Mouse (Mus musculus): ENCODE results near the gene Gss.

The Gss gene

DNA sequence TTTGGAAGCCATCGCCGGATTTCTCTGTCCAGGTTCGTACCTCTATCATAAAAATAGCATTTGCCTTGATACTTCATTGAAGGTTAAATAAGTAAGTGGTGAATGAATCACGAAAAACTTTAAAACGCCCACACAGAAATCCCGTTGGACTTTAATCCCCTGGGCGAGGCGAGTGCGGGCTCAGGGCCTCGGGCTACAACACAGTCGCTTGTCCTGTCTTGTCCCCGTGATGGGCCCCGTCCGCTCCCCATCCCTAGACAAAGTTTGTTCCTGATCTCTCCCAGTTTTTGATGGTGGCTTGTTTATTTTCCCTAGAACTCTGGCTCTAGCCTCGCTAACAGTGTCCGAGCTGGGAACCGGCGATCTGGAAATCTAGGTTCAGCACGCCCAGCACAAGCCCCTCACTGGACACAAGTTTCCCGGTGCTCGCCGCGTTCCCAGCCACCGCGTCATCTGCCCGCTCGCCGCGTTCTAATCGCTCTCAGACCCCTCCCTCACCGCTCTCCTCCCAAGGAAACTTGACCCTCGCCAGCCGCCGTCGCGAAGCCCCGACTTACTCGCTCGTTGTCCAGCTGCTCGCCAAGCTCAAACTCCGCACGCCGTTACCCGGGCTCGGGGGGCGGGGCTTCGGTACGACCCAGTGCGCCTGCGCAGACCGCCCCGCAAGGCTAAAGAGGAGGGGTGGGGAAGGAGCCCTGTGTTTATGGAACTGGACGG lies at the start of gene Gss:
Gene Gss, minus strand, starts transcription at position 674 of the 717 bp plus-strand sequence.
- peak; percentile 91 for DNase-seq (ENCODE audit: extremely low read depth, low read depth)

DNA sequence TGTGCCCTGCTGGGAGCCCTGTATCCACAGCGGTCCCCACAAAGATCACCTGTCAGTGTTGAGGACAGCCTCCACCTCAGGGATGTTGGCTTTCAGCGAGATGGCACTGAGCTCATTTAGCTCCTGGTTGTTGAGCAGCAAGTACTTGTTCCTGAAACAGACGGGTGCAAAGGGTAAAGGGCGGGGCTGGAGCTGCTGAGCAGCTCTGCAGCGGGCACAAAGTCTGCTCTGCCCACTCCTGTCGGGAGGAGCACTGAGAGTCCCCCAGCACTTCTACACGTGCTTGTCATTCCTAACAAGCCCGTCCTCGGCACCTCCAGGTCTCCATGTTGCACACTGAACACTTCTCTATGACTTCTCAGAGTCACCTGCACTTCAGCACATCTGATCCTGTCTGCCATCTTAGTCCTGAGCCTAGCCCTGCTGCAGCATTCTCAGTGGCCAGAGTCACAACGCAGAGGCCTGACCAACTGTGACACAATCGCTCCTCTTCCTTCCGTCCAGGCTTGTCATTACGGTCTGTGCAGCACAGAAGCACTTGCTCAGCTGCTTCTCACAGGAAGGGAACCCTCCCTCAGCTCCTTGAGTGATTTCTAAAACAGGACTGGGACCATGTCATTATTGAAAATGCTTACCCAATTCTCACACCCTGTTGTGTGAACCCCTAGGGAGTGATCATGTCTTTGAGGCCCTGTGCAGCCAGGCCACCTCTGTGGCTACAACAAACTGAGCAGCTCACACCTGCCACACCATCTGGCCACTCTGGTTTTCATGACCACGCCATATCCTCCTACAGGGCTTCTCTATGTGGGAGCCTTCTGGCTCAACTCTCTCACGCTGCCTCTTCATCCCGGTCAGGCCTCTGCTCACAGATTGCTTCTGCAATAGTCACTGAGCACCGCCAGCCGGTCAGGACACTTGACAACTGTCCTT lies 49.2 kb upstream of the Gss start:
- no peak for DNase-seq (ENCODE audit: extremely low read depth, low read depth)

DNA sequence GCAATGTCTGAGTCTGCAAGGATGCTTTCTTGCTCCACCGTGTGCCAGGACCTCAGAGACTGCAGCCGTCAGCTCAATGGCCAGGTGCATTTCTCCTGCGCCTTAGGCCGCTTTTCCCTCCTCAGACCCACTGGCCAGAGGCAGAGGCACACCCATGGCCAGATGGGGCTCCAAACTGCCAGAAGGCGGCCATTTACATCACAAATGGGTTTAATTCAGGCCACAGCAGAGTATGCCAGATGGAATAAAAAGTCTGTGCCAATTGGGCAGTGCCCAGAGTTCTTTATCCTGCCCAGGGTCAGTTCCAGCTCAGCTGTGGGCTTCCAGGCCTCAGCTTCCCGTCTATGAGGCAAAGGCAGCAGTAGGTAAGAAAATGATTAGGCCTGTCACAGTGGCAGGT lies 48.0 kb upstream of the Gss start:
- DNase-seq (ENCODE audit: extremely low read depth, low read depth), result no peak

DNA sequence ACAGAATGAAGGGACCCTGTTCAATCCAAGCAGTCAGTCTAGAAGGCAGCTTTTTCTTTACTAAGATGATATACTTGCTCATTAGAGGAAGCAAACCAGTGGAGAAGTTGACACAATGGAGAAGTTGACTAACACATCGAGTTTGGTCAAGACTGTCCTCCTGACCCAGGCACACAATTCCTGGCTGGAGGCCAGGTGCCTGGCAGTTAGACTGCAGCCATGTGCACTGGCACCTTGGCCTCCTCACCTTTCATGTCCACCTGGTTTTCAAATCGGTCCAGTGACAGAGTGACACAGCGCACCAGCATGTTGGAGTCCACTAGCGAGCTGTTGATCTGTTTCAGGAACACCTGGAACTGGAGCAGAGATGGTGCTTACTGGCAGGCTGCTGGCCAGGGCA lies 44.8 kb upstream of the Gss start:
- no peak for DNase-seq (ENCODE audit: extremely low read depth, low read depth)

DNA sequence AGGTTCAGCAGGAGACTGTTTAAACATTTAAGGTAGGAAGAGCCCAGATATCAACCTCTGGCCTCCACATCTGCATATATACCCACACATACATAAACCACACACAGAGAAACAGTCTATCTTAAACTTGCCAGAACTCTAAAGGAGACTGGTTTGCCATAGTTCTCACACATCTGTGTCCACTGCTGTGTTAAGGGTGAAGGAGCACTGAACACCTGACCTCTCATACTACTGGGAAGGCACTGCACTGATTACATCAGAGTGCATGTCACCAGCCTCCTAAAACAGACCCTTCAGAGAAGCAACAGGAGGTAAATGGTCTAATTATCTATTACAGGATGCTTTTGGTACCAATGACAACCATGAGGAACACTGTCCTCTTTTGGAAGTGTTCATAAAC lies 44.3 kb upstream of the Gss start:
- DNase-seq (ENCODE audit: extremely low read depth, low read depth), result no peak

DNA sequence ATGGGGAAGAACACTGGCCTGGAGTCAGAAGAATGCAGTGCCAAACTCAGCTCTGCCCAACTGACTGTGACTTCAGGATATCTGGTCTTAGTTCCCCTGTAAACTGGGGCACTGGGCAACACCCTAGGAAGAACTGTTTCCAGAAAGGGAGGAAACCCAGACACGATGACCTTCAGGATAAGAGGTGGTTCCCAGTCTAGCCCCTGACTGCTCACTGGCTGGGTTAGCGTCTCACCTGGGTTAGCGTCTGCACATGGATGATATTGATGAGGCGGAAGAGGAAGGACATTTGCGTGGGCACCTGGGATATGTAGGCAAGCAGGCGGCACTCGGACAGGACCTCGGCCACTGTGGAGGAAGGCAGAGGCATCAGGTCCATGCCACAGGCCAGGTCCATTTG lies 43.4 kb upstream of the Gss start:
- no peak for DNase-seq (ENCODE audit: extremely low read depth, low read depth)

DNA sequence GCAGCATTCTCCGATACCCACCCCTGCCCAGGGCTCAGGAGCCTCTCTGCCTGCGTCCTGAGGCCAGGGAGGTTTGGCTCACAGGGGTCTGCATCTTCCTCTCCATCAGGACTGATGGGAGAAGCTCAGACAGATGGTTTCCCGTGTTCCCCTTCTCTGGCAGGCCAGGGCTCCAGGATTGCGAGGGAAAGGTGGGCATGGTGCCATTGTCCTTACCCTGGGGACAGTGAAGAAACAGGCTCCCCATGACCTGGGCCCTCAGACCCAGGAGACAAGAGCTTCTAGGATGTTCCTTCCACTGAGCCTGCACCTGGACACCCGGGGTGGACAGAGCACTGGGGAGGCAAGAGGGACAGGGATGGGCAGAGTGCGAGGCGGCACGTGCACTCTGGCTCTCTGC lies 42.0 kb upstream of the Gss start:
- DNase-seq (ENCODE audit: extremely low read depth, low read depth), result no peak

DNA sequence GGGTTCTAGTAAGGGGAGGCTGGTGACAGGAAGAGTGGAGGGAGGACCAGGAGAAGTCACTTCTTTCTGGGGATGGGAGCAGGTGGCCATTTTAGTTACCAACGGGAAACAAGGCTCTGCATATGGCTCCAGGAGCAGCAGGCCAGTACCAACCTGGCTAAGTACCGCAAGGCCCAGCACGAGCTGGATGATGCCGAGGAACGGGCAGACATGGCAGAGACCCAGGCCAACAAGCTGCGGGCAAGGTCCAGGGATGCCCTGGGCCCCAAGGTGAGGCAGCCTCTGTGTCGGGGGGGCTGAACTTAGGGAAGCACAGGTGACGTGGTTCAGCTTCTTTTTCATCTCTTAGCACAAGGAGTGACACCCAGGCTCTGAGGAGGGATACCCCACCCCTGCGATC lies 41.1 kb upstream of the Gss start:
- DNase-seq (ENCODE audit: extremely low read depth, low read depth), result no peak

DNA sequence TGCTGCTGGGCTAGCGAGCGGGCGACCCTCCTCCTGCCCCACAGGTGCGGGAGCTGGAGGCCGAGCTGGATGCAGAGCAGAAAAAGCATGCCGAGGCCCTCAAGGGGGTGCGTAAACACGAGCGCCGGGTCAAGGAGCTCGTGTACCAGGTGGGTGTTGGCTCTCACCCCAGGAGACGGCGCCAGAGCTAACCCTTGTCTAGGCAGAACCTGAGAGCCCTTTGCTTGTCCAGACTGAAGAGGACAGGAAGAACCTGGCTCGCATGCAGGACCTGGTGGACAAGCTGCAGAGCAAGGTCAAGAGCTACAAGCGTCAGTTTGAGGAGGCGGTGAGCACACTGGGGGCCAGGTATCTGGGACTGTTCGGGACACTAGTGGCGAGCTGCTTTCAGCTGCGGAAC lies 40.5 kb upstream of the Gss start:
- no peak for DNase-seq (ENCODE audit: extremely low read depth, low read depth)

DNA sequence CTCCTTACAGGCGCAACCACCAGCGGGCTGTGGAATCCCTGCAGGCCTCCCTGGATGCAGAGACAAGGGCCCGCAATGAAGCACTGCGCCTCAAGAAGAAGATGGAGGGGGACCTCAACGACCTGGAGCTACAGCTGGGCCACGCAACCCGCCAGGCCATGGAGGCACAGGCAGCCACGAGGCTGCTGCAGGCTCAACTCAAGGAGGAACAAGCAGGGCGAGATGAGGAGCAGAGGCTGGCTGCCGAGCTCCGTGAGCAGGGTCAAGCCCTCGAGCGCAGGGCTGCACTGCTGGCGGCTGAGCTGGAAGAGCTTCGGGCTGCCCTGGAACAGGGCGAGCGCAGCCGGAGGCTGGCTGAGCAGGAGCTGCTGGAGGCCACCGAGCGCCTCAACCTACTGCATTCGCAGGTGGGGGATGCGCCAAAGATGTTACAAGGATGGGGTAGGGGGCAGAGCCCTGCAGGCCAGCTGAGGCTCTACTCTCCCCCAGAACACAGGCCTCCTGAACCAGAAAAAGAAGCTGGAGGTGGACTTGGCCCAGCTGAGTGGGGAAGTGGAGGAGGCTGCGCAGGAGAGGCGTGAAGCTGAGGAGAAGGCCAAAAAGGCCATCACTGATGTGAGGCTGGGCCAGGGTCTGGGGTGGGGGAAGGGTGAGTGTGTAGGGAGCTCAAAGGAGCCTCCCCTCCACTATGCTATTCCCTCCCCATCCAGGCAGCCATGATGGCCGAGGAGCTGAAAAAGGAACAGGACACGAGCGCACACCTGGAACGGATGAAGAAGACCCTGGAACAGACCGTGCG lies 39.7 kb upstream of the Gss start:
- no peak for DNase-seq (ENCODE audit: extremely low read depth, low read depth)

DNA sequence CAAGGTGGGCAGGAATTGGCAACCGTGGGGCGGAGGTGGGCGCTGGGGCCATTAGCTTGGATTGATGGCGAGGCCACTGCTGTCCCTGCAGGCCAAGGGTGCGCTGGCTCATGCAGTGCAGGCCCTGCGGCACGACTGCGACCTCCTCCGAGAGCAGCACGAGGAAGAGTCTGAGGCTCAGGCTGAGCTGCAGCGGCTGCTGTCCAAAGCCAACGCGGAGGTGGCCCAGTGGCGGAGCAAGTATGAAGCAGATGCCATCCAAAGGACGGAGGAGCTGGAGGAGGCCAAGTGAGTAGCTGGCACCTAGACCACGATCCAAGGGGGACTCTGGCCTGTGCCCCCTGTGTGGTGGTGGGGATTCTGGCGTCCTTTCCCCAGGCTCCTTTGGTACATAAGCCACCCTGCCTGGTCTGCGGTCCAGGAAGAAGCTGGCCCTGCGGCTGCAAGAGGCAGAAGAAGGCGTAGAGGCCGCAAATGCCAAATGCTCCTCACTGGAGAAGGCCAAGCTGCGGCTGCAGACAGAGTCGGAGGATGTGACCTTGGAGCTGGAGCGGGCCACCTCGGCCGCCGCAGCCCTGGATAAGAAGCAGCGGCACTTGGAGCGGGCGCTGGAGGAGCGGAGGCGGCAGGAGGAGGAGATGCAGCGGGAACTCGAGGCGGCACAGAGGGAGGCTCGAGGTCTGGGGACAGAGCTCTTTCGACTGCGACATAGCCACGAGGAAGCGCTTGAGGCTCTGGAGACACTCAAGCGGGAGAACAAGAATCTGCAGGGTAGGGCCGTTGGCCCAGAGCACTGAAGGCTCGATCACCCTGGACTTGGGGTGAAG lies 38.2 kb upstream of the Gss start:
- DNase-seq (ENCODE audit: extremely low read depth, low read depth), result no peak

DNA sequence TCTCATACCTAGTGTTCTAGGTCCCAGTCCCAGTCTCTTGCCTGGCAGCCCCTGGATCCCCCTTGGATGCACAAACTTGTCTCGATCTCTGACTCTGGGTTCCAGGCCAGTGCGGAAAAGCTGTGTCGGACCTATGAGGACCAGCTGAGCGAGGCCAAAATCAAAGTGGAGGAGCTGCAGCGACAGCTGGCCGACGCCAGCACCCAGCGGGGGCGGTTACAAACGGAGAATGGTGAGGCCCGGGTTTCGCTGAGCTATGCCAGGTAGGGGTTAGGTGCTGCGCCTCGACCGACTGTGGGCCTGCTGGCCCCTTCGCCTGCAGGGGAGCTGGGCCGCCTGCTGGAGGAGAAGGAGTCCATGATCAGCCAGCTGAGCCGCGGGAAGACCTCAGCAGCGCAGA lies 37.5 kb upstream of the Gss start:
- DNase-seq (ENCODE audit: extremely low read depth, low read depth), result no peak

DNA sequence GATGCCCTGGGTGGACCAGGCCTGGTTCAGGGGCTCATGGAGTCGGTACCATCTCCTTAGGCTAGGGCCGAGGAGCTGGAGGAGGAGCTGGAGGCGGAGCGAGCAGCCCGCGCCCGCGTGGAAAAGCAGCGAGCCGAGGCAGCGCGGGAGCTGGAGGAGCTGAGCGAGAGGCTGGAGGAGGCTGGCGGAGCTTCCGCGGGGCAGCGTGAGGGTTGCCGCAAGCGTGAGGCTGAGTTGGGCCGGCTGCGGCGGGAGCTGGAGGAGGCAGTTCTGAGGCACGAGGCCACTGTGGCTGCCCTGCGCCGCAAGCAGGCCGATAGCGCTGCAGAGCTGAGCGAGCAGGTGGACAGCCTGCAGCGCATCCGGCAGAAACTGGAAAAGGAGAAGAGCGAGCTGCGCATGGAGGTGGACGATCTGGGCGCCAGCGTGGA lies 36.6 kb upstream of the Gss start:
- no peak for DNase-seq (ENCODE audit: extremely low read depth, low read depth)

DNA sequence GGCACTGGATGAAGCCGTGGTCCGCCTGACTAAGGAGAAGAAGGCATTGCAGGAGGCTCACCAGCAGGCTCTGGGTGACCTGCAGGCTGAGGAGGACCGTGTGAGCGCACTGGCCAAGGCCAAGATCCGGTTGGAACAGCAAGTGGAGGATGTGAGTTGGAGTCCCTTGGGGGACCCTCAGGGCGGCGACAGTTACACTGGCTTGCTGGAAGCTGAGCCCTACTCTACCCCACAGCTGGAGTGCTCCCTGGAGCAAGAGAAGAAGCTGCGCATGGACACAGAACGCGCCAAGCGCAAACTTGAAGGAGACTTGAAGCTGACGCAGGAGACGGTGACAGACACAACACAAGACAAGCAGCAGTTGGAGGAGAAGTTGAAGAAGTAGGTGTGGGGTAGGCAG lies 35.9 kb upstream of the Gss start:
- DNase-seq (ENCODE audit: extremely low read depth, low read depth), result no peak

DNA sequence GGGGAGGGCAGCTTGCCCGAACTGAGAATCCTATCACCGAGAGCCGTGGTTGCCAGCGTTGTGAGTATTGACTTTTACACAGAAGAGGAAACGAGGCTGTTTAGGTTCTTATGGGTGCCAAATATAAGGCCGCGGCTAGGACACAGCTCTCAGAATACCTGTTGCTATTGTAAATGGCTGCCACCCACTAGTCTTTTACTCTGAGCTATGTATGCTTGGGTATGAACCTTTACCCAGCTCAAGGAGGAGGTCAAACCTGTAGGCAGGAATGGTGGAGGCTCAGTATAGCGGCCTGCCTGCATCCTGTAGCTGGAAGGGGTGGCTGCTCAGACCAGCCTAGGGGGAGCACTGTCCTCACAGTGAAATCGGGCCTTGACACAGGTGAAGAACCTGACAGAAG lies 35.5 kb upstream of the Gss start:
- DNase-seq (ENCODE audit: extremely low read depth, low read depth), result no peak

DNA sequence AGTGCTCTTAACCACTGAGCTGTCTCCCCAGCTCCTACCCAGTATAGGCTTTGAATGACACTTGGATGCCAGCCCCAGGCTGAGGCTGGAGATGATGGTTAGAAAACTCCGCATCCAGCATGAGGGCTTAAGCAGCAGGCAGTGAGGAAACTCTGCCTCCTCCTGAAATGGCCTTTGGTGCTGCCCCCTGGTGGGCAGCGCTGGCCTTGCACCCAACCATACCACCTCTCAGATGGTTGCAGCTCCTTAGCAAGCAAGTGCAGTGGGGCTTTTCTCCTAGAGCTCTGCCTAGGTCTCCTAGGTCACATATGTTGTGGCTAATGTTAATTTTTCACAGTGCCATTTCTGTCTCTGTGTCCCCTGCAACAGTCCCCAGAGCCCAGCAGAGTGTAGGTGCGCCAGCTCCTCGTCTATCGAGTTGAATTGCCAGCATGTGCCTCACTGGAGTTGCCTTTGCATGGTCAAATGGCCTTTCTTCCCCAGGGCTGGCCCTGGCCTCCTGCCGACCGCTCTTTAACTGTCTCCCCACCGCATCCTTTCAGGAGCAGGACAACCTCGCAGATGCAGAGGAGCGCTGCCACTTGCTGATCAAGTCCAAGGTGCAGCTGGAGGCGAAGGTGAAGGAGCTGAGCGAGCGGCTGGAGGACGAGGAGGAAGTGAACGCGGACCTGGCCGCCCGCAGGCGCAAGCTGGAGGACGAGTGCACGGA lies 34.6 kb upstream of the Gss start:
- peak; percentile 46 for DNase-seq (ENCODE audit: extremely low read depth, low read depth)

DNA sequence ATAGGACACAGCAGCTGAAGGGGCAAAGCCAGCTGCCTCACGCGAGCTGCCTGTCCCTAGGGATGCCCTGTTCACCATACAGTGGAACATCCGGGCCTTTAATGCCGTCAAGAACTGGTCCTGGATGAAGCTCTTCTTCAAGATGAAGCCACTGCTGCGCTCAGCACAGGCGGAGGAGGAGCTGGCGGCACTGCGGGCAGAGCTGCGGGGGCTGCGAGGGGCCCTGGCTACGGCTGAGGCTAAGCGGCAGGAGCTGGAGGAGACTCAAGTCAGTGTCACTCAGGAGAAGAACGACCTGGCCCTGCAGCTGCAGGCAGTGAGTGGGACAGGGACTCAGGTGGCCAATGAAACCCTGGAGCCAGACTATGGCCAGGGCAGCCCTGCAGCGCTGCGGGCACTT lies 33.7 kb upstream of the Gss start:
- DNase-seq (ENCODE audit: extremely low read depth, low read depth), result no peak

DNA sequence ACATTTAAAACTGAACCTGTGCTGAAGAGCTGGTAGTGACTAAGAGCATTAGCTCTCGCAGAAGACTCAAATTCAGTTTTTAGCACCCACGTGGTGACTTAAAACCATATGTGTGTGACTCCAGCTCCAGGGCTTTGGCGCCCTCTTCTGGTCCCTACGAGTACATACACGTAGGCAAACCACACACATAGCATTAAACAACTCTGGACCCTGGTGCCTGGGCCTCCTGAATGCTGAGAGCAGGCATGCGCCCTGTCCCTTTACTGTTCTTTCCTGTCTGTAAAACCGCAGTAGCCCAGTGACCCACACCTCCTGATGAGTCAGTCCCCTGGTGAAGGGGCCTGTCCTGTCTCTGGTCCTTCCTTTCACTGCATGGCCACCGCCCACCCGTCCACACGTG lies 32.1 kb upstream of the Gss start:
- peak; percentile 76 for DNase-seq (ENCODE audit: extremely low read depth, low read depth)

DNA sequence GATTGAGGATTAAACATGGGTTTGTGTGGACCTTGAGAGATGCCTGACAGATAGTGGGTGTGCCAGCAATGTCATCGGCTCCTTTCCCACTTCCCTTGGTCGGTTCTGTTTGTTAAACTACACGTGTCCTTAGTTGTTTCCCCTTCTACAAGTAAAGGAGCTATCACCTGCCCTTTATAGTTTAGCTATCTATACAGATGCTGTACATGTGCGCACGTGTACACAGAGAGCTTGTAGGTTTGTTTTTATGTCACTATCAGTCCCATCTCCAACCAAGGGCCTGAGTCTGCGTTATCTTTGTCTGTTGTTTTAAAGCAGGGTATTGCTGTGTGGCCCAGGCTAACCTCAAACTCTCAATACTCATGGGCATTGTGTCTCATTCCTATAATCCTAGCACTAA lies 31.4 kb upstream of the Gss start:
- DNase-seq (ENCODE audit: extremely low read depth, low read depth), result no peak

DNA sequence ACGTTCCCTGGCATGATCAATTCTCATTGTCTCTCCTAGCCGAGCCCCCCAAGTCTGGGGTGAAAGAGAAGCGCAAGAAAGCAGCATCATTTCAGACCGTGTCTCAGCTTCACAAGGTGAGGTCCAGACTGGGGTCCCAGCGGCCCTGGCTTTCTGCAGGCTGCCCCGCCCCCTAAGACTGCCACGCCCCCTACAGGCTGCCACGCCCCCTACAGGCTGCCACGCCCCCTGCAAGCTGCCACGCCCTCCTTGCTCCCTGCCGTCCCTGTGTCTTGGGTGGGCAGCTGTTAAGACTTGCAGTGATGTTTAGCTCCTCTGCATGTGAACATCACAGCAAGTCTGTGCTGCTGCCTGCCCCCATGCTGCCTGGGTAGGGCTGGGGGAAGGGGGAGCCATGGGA lies 30.0 kb upstream of the Gss start:
- no peak for DNase-seq (ENCODE audit: extremely low read depth, low read depth)

Data from MEL-GATA-1-ER (cell line).